Mouse (Mus musculus) hematopoietic stem cell, adult 5-6 weeks (primary cell): ENCODE measurements around the gene Usp3. TPM values are rescaled to one million over a fixed set of nuclear protein-coding genes. Genes with fewer than 3 reads are reported as not detected.

Experiments used
- ATAC-seq, 2 experiments: fragments of 125-278 bp in 1 of 2; replicated peaks in 1 of 2; 2 replicates each; pipeline ENCODE4 v1.8.0; 2016 to 2017; ENCODE audit warnings: inconsistent platforms in 2 of 2, mild to moderate bottlenecking in 2 of 2, moderate number of reproducible peaks in 2 of 2, low read depth in 1 of 2, moderate TSS enrichment in 1 of 2; ENCODE audit not compliant: low FRiP score in 2 of 2, poor library complexity in 2 of 2, severe bottlenecking in 2 of 2, insufficient read depth in 1 of 2, low TSS enrichment in 1 of 2
- total RNA-seq: library from RNA; stranded (forward); fragments of 172-1452, 232-1000 nt; gene quantifications from 2 replicates; pipeline ENCODE4 v1.2.3, GENCODE M21; 2017

Usp3 gene
- total RNA-seq, 1 experiment from 2014 or later, result 39.4 TPM

DNA sequence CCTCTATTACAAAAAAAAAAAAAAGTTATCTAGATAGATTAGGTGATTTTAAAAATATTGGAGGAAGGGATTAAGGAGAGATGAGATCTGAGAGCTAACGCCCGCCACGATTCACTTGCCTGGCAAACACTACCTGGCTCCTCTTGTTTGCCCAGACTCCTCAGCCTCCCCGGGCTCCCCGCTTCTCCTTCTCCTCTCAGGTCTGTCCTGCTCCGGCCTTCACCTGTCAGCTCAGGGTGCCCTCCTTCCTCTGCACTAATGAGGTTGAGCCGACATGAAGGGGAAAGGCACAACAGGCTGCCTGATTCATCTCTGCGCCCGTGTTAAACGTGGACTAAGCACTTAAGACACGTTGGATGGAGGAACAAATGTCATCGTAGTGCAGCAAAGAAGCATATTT, 13.9 kb upstream of the Usp3 start:
- ATAC-seq, result no peak

DNA sequence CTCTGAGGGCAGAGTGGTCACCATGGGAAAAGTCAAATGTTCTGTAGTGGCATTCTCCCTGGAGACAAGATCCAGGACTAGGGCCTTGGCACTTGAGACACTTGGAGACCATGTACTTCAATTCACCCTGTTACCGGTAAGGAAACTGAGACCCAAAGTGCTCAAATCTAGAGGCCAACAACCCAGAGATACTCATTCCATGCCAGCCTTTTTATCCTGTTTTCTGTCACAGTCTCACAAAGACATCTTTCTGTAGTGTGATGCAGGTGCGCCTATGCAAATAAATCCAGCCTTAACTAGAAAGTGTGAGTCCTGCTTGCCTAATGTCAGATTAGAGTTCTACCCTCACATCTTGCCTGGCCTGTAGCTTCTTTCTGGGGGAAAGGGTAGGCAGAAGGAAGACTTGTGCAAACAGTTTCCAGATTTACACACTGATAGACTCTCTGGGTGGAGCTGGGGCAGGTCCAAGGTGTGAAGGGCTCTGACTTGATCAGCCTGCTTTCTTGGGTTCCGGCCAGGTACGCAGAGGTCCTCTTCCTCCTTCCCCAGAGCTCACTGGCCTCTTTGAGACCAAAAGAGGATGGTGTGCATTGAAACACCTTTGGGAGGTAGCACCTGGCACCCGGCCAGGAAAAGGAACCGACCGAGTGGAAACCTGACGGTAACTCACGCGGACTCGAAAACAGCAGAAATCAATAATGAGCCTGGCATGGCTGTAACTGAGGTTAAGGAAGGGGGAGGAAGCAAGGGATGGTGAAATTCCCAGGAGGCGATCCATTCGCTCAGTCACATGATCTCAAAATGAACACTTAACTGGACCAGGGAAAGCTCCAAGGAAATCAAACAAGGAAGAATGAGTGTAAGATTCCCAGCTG, 13.2 kb upstream of the Usp3 start:
- ATAC-seq, result no peak

DNA sequence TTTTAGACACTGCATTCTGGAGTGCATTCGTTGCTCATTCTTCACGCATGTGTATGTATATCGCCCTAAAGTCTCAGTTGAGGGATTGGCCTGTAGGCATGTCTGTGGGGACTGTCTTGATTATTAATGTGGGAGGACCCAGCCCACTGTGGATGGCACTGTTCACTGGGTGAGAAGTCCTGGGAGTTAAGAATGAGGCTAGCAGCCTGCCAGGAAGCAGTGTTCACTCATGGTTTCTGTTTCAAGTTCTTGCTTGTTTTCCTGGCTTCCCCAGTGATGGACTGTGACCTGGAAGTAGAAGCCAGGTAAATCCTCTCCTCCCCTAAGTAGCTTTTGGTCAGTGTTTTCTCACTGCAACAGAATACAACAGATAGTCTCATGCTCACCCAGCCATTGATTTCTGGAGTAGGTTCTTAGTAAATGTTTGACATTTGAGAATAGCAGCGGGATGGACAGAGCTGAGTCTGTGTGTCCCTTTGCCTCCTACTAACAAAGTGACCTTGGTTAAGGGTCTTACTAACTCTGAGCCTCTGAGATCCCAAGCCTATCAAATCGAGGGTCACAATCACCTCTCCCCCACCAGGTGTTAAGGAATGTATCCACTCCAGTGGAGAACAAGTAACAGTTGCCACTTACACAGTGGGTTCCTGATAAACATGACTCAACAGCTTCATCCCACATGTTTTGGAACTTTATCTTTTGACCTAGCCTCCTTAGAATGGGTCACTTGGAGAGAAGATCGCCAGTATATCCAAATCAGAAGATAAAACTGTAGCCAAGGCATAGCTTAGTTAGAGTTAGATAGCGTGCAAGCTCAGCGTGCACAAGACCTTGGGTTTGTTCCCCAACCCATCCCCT, 11.6 kb upstream of the Usp3 start:
- ATAC-seq, result no peak

DNA sequence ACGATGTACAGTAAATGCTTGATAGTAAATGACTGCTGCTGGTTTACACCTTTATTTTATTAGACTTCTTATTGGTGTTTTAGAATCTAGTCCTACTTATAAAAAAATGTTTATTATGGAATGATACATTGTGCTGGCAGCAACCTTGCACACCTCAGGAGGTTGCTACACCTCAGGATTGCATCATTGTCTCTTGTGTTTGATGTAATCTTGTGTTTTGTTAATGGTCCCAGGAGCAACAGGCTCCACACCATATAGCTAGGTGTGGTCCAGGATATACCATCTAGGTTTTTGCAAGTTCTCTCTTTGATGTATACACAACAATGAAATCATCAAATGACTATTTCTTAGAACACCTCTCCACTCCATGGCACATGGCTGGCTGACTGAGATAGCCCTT, 11.0 kb upstream of the Usp3 start:
- ATAC-seq, result no peak

DNA sequence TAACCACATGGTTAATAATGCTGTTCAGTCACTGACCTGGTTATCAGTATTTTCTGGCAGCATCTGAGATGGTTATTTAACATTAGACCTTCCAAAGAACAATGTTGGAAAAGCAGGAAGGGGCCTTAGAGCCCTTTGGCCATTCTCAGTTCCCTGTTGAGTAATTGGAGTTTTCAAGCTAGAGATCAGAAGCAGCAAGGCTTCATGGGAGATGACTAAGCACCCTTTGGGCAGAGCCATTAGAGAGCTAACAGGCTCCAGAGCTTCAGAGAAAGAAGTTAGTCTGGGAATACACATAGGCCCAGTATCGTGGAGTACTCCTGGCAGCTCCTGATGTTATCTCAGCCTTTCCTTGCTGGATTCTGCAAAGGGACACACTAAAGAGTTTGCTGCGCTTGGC, 8.1 kb upstream of the Usp3 start:
- ATAC-seq, result no peak

DNA sequence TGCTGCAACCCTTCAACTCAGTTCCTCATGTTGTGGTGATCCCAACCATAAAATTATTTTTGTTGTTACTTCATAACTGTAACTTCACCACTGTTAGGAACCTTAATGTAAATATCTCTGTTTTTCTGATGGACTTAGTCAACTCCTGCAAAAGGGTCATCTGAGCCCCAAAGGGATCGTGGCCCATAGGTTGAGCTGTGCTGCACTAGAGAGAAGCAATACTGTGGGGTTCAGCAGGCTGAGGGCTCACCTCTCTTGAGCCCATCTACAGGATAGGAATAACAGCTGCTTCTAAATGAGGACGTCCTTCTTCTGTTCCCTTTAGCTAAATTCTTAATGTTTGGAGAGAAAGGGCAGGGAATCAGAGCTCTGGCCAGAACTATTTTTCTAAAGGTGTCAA, 7.6 kb upstream of the Usp3 start:
- no peak for ATAC-seq

DNA sequence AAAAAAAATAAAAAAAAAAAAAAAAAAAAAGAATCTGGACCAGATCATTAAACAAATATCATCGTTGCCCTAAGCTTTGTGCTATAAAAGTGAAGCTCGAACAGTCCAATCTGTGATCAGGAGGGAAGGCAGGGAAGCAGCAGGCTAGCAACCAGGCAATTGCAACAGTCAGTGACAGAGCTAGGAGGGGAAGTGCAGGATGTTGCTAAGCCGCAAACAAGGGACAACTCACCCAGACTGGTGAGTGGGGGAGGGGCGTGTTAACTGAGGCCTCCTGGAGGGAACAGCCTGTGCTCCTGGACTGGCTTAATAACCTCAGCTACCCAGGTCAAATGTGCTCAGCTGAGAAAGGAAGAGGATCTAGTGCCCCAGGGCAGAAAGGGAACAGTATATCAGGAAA, 6.6 kb upstream of the Usp3 start:
- ATAC-seq, result peak; percentile 95 to 98

DNA sequence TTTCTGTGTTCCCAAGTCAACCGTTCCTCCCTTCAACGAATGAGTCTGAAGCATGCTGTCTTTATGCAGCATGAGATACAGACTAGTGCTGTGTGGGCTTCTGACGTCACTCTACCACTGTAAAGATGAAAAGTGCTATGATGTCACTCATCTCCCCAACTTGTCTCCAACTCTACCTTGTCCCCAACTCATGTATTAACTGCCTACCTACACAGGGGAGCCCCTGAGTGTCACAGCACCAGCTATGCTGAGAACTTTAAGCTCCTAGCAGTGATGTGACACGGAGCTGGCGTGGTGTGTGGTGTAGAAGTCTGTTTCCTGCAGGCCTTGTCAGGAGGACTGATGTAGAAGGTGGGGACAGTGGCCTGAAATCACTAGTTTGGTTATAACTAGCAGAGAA, 5.7 kb upstream of the Usp3 start:
- no peak for ATAC-seq

DNA sequence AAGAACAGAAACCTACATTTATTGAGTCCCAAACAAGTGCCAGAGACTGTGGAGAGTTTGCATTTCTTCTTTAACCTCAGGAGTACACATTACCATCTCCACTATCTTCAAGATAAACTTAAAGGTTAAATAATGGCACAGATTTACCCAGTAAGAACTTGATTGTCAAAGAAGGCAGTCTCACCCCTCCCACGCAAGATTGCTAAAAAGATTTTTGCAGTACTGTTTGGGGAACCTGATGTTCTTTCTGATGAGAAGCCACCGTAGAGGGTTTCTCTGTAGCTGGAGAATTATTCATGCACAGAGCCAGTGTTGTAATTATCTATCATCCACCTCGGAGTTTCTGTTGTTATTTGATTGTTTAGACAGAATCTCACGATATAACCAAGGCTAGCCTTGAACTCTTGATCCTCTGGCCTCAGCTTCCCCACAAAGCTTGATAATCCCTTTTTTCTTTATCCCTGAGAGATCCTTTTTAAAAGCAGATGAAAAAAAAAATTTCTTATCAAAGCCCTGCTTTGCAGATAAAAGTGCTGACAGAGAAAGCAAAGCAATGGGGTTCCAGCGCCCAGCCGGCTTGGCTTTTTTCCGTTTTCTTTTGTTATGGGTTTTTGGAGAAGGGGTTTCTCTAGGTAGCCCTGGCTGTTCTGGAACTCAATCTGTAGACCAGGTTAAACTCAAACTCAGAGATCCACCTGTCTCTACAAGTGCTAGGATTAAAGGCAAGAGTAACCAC, 4.7 kb upstream of the Usp3 start:
- ATAC-seq, result no peak

DNA sequence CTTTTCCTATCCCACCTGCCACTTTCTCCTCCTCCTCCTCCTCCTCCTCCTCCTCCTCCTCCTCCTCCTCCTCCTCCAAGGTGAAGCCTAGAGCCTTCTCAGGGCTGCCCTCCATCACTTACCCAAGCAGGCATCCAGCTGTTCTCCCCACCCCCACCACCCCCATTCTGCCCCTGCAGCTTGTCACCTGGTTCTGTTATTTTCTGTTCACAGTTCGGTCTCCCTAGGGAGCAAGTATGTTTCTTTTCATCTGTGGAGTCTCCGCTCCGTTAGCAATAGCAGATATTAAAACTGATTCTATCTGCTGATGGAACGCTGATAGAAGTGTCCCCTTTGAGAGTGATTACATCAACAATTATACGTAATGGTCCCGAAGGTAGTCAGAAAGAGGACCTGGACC, 4.1 kb upstream of the Usp3 start:
- ATAC-seq, result no peak

DNA sequence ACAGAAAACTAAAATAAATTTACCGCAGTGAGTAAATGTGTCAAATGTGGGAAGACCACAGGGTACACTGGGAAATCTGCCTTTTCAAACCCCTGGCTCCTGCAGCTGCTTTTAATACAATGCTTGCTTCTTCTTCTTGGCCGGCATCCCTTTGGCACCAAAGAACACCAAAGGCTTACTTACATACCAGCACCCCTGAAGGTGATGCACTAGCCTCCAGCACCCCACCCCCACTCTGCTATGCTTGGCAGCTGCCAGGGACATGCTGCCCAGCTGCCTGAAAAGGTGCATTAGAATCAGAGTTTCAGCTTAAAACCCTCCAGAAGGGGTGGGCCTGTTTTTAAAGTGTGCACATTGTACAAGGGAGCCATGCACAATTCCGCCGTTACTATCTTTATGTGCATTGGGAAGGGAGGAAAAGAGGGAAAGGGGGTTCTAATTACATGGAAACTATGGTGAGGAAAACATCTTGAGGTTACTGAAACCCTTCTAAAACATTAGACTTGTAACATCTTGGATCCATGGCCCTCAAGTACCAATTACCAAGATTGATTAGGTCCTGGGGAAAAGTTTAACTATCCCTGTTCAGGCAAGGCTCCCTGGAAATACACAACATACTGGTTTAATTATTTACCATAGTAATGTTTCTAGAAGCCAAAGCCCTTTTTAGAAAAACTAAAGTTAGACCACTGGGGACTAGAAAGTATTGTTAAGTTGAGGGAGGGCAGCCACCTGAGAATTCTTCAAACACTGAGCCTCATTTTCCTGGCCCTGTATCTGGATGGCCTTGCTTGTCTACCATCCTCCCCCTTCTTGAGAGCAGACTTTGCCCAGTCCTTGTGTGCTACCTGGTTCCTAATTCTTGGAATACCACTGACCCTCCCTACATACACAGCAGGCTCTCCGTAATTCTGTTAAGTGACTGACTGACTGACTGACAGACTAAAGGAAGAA, 3.1 kb upstream of the Usp3 start:
- no peak for ATAC-seq

DNA sequence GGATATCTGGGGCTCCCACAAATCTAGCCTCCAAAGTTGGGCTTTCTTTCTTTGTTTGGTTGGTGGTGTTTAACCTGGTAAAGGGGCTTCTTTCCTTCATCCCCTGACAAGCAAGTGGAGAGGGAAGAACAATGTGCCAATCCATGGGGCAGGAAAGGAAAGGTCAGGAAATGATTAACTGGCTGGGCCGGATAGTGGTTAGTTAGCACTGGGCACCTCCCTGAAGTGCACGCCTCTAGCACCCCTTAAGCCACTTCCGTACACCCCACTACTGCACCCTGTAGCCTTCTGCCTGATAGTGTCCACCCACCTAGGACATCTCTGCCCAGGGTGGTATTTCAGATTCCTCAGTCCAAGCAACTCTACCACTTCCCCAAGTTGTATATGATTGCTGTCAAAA, 1.1 kb upstream of the Usp3 start:
- ATAC-seq, result no peak

DNA sequence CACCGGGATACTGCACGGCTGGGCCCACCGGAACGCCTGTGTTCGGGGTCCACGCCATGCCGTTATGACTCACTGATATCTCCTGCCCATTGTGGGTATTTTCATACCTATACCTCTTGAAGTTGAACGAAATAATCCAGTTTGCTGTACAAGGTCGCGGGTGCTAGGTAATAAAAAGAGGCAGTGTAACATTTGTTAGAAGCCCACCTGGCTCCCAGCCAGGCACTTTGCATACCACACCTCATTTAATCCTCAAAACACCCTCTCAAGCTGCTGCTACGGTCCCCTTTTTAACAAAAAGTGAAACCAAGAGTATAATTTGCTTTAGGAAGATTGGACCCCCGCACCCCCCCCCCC, 649 bp upstream of the Usp3 start:
- no peak; a peak in 1 of 4 replicates for ATAC-seq

DNA sequence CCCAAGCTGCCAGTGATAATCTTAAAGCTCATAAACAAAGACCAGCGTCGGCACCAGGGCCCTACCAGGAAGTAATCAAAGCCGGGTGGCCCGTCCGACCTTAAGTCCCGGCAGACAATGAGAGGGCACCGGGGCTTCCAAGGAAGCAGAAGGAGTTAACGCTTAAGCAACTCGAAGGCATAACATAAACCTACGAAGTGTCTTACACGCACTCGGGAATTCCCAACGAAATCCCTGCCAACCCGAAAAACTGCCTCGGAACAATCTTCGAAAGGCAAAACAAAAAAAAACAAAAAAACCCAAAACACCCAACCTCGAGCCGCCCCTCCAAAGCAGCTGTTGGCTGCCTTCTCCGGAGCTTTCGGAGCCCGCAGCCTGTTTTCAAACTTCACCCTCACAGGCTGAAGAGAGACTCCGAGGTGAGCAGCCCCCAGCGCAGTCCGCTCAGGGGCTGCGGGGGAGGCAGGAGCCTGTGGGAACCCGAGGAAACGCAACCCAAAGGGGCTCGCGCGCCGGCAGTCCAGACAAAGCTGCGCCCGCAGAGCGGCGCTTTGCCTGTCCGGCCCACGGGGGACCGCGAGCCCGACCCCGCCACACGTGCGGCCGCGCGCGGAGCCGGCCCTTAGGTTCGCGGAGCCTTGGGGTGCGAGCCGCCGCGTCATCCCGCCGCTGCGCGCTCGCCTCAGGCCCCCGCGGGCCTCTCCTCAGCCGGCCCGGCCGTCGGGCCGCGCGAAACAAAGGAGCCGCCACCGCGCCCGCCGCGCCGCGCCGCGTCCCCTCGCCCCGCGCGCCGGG, 894 bp downstream of the Usp3 start:
- no peak for ATAC-seq

DNA sequence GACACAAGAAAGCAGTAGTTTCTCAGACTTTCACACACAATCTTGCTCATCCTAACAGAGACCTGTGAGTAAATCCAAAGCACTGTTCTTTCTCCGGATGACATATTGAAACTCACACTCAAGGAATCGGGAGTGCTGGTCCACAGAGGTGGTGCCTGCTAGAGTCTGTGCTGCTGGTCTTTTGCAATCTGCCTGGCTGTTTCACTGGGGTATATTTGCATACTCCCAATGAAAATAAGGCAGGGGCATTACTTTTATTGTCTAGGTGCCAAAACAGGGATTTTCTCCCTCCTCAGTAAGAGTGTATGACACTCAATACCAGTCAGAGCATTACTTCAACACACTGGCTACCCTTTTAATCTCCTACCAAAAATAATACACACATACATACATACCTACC, 2.9 kb downstream of the Usp3 start:
- no peak for ATAC-seq

DNA sequence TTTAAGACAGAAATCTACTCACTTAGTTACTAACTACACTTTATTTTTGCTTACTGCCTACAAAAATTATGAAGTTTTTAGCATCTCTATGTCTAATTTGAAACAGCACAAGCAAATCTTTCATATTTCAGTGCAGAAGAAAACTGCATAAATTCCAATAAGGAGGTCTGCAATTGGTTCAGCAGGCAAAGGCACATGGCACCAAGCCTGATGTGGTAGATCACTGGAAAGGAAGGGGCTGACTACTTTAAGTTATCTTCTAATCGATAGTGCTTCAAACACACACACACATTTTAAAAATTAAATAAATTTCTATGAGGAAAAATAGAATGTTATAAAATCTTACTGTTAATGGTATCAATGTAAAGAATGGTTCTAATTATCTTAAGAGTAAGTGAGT, 5.9 kb downstream of the Usp3 start:
- ATAC-seq, result no peak
